Mouse (Mus musculus): ENCODE measurements at regions not wholly inside any gene's neighbourhood (a gene's known extent, or its start where the extent isn't known, plus 50 kb on each side); places are given as distances from the start of the nearest gene placed in this dataset.

- Histone ChIP-seq H3K36me3 (no peaks in the 10 kb centered on the region), H3K9me3 (no peaks in the 10 kb centered on the region), H3K27me3 (peaks cover 11% of the 10 kb centered on the region), H3K27ac (no peak overlapping the region), H3K4me1 (replicated peaks) (0 out of 2 replicates have a peak, but pooled peaks cover 10% of the 10 kb centered on the region), H3K4me3 (replicated peaks) (no peak overlapping the region), H3K4me2 (peak overlapping the region; percentile 23; the same call in 1 of the 2 replicates), H3K9ac (replicated peaks) (0 out of 2 replicates have a peak overlapping the region, but pooled peaks have one; percentile 31)
- ATAC-seq (ENCODE audit: insufficient number of reproducible peaks, insufficient read depth, low FRiP score, low TSS enrichment, low read depth): no peak
- WGBS: 9% methylated on average over 8 of the region's 8 CpGs
Observed at GRCm38 (mm10) chr13:52275675-52276074, 255.4 kb downstream of the Diras2 start.

- no peak overlapping the region for H3K4me2 ChIP-seq
- H3K9me3 ChIP-seq: no peaks in the 10 kb centered on the region
- no peaks in the 10 kb centered on the region for H3K36me3 ChIP-seq
- no peak for ATAC-seq (ENCODE audit: insufficient number of reproducible peaks, insufficient read depth, low FRiP score, low TSS enrichment, low read depth)
- no peak overlapping the region for H3K27ac ChIP-seq
- H3K9ac ChIP-seq (replicated peaks): no peak overlapping the region
- WGBS: 83% methylated on average over 3 of the region's 3 CpGs
- 0 out of 2 replicates have a peak, but pooled peaks cover 4% of the 10 kb centered on the region for H3K4me1 ChIP-seq (replicated peaks)
- no peak overlapping the region for H3K4me3 ChIP-seq (replicated peaks)
- H3K27me3 ChIP-seq: peaks cover 11% of the 10 kb centered on the region
Observed at GRCm38 (mm10) chr13:52277195-52277594, 253.9 kb downstream of the Diras2 start.

- WGBS: 77% methylated on average over 1 of the region's 1 CpGs
- ATAC-seq (ENCODE audit: insufficient number of reproducible peaks, insufficient read depth, low FRiP score, low TSS enrichment, low read depth): no peak
- no peaks in the 10 kb centered on the region for H3K36me3 ChIP-seq
Observed at GRCm38 (mm10) chr13:52278831-52279230, 252.2 kb downstream of the Diras2 start.

GRCm38 (mm10) chr13:52279281-52279969 lies 251.7 kb downstream of the Diras2 start:
- Histone ChIP-seq H3K27me3 (peaks cover 11% of the 10 kb centered on the region), H3K9ac (replicated peaks) (no peak overlapping the region), H3K4me1 (replicated peaks) (no peaks in the 10 kb centered on the region), H3K27ac (no peak overlapping the region), H3K36me3 (no peaks in the 10 kb centered on the region), H3K4me3 (replicated peaks) (no peak overlapping the region), H3K4me2 (no peak overlapping the region), H3K9me3 (no peaks in the 10 kb centered on the region)
- 78% methylated on average over 11 of the region's 11 CpGs for WGBS
- ATAC-seq (ENCODE audit: insufficient number of reproducible peaks, insufficient read depth, low FRiP score, low TSS enrichment, low read depth): no peak

More at GRCm38 (mm10) chr13:52278831-52279230, 252.2 kb downstream of the Diras2 start:
- no peaks in the 10 kb centered on the region for H3K9me3 ChIP-seq
- H3K9ac ChIP-seq (replicated peaks): no peak overlapping the region
- H3K4me2 ChIP-seq: no peak overlapping the region
- H3K4me3 ChIP-seq (replicated peaks): no peak overlapping the region
- H3K27me3 ChIP-seq: peaks cover 11% of the 10 kb centered on the region
- no peak overlapping the region for H3K27ac ChIP-seq
- no peaks in the 10 kb centered on the region for H3K4me1 ChIP-seq (replicated peaks)

- no peak overlapping the region for H3K4me3 ChIP-seq (replicated peaks)
- no peaks in the 10 kb centered on the region for H3K36me3 ChIP-seq
- H3K27me3 ChIP-seq: peaks cover 10% of the 10 kb centered on the region
- H3K9ac ChIP-seq (replicated peaks): no peak overlapping the region
- H3K4me1 ChIP-seq (replicated peaks): no peaks in the 10 kb centered on the region
- ATAC-seq (ENCODE audit: insufficient number of reproducible peaks, insufficient read depth, low FRiP score, low TSS enrichment, low read depth): no peak
- no peak overlapping the region for H3K4me2 ChIP-seq
- H3K27ac ChIP-seq: no peak overlapping the region
- whole genome bisulfite sequencing: 88% methylated on average over 5 of the region's 5 CpGs
- H3K9me3 ChIP-seq: no peaks in the 10 kb centered on the region
Observed at GRCm38 (mm10) chr13:52279970-52280348, 251.1 kb downstream of the Diras2 start.

- WGBS: 74% methylated on average over 2 of the region's 2 CpGs
- Histone ChIP-seq H3K36me3 (no peaks in the 10 kb centered on the region), H3K9ac (replicated peaks) (no peak overlapping the region), H3K4me3 (replicated peaks) (no peak overlapping the region), H3K4me1 (replicated peaks) (no peaks in the 10 kb centered on the region), H3K4me2 (no peak overlapping the region), H3K27ac (no peak overlapping the region), H3K9me3 (no peaks in the 10 kb centered on the region), H3K27me3 (peaks cover 1% of the 10 kb centered on the region; the same call in 1 of the 2 replicates)
- no peak for ATAC-seq (ENCODE audit: insufficient number of reproducible peaks, insufficient read depth, low FRiP score, low TSS enrichment, low read depth)
Observed at GRCm38 (mm10) chr13:52281271-52281670, 249.8 kb downstream of the Diras2 start.

- Histone ChIP-seq H3K9me3 (no peaks in the 10 kb centered on the region), H3K9ac (replicated peaks) (no peak overlapping the region), H3K27me3 (no peaks in the 10 kb centered on the region), H3K36me3 (no peaks in the 10 kb centered on the region), H3K4me3 (replicated peaks) (no peak overlapping the region), H3K4me1 (replicated peaks) (no peaks in the 10 kb centered on the region), H3K4me2 (no peak overlapping the region), H3K27ac (no peak overlapping the region)
- ATAC-seq (ENCODE audit: insufficient number of reproducible peaks, insufficient read depth, low FRiP score, low TSS enrichment, low read depth): no peak
- WGBS: 78% methylated on average over 13 of the region's 13 CpGs
Observed at GRCm38 (mm10) chr13:52282500-52282899, 248.6 kb downstream of the Diras2 start.

GRCm38 (mm10) chr13:52283456-52283855 lies 247.6 kb downstream of the Diras2 start:
- 90% methylated on average over 11 of the region's 11 CpGs for WGBS
- ATAC-seq (ENCODE audit: insufficient number of reproducible peaks, insufficient read depth, low FRiP score, low TSS enrichment, low read depth): no peak

GRCm38 (mm10) chr13:52284026-52284801 lies 246.9 kb downstream of the Diras2 start:
- Histone ChIP-seq H3K9ac (replicated peaks) (no peak overlapping the region), H3K4me2 (no peak overlapping the region), H3K9me3 (no peaks in the 10 kb centered on the region), H3K4me3 (replicated peaks) (no peak overlapping the region), H3K36me3 (no peaks in the 10 kb centered on the region), H3K27me3 (no peaks in the 10 kb centered on the region), H3K27ac (no peak overlapping the region), H3K4me1 (replicated peaks) (0 out of 2 replicates have a peak, but pooled peaks cover 6% of the 10 kb centered on the region)
- WGBS: 84% methylated on average over 12 of the region's 12 CpGs
- no peak for ATAC-seq (ENCODE audit: insufficient number of reproducible peaks, insufficient read depth, low FRiP score, low TSS enrichment, low read depth)

More at GRCm38 (mm10) chr13:52283456-52283855, 247.6 kb downstream of the Diras2 start:
- Histone ChIP-seq H3K27ac (no peak overlapping the region), H3K4me3 (replicated peaks) (no peak overlapping the region), H3K36me3 (no peaks in the 10 kb centered on the region), H3K27me3 (no peaks in the 10 kb centered on the region), H3K9ac (replicated peaks) (no peak overlapping the region), H3K9me3 (no peaks in the 10 kb centered on the region), H3K4me2 (no peak overlapping the region), H3K4me1 (replicated peaks) (0 out of 2 replicates have a peak, but pooled peaks cover under 1% of the 10 kb centered on the region)

GRCm38 (mm10) chr13:52288400-52288799 lies 242.7 kb downstream of the Diras2 start:
- Histone ChIP-seq H3K36me3 (no peaks in the 10 kb centered on the region), H3K4me3 (replicated peaks) (no peak overlapping the region), H3K27ac (no peak overlapping the region), H3K4me2 (no peak overlapping the region), H3K9me3 (no peaks in the 10 kb centered on the region), H3K9ac (replicated peaks) (no peak overlapping the region), H3K27me3 (no peaks in the 10 kb centered on the region), H3K4me1 (replicated peaks) (0 out of 2 replicates have a peak, but pooled peaks cover 6% of the 10 kb centered on the region)
- 48% methylated on average over 6 of the region's 6 CpGs for WGBS
- ATAC-seq (ENCODE audit: insufficient number of reproducible peaks, insufficient read depth, low FRiP score, low TSS enrichment, low read depth): no peak

GRCm38 (mm10) chr13:52295847-52296246 lies 235.2 kb downstream of the Diras2 start:
- no peak overlapping the region for H3K9ac ChIP-seq (replicated peaks)
- no peak overlapping the region for H3K4me2 ChIP-seq
- no peak overlapping the region for H3K4me3 ChIP-seq (replicated peaks)
- H3K27ac ChIP-seq: no peak overlapping the region
- H3K4me1 ChIP-seq (replicated peaks): no peaks in the 10 kb centered on the region
- no peaks in the 10 kb centered on the region for H3K27me3 ChIP-seq
- 93% methylated on average over 15 of the region's 15 CpGs for WGBS
- no peak for ATAC-seq (ENCODE audit: insufficient number of reproducible peaks, insufficient read depth, low FRiP score, low TSS enrichment, low read depth)
- H3K36me3 ChIP-seq: no peaks in the 10 kb centered on the region
- H3K9me3 ChIP-seq: no peaks in the 10 kb centered on the region

Data from limb, embryonic 12.5 days (tissue).